Mouse (Mus musculus) spleen, postnatal 4 days (tissue): Measurements from ENCODE around the gene Slc19a3.
"Not testable (repeated sequence)": the region's sequence is repeated elsewhere in the genome, so short reads cannot be mapped to it uniquely, and the experiment has no call there.

Experiments
- DNase-seq, 2 experiments: peaks; one replicate each; pipeline ENCODE4 v3.0.0; 2022; ENCODE audit warnings: low spot score in 2 of 2

The Slc19a3 gene

DNA sequence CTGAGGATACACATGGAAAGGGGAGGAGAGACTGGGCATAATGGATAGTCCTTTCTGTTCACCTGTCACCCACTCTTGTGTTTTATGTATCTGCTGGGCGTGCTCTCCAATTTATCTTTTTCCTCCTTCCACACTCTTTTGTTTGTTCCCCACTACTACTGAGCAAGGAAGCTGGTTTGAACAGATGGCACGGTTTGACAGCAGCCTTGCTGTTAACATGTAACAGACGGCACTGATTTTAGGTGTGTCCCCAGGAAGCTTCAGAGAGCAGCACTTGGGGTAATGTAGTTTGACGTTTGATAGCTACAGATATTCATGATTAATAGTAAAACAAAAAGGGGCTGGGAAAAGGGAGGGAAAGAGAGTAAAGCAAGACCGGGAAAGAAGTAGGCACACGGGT, 30.8 kb downstream of the Slc19a3 start:
- DNase-seq, result no peak

DNA sequence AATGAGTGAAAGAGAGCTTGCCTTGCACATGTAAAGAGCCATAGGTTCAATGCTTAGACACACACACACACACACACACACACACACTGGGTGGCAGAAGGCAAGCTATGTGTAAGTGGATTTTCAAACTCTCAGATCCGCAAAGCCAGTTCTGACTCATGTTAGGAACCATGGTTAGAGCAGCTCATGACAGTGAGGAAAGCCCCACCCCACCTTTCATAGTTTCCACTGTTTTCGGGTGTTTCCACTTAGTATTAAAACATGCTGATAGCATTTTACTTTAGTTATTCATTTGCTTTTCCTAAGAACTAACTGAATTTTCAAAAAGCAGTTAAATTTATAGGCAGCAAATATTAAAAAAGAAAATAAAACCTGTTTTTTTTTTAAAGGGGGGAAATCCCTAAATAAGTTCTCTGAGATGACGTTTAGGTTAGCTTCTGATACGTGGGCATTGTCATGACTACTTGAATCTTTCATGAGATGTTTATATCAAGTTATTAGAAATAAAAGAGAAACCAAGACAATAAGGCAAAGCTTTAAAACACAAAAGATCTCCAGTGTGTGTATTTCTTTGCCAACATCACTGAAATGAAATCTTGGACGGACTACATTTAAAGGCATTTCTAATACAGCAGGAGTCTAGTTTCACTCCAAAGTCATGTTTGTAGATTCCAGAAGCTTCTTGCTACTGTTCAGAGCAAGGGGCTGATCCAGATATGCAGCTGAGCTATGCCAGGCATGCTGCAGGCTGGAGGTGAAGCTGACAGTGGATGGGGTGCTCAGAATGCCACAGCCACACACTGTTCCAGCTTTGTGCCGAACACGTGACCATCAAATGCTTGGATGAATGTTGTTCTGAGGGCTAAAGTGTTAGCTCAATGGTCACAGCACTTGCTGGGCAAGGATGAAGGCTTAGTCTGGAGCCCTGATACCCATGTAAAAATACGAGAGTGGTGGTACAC, 31.7 kb downstream of the Slc19a3 start:
- no peak for DNase-seq

DNA sequence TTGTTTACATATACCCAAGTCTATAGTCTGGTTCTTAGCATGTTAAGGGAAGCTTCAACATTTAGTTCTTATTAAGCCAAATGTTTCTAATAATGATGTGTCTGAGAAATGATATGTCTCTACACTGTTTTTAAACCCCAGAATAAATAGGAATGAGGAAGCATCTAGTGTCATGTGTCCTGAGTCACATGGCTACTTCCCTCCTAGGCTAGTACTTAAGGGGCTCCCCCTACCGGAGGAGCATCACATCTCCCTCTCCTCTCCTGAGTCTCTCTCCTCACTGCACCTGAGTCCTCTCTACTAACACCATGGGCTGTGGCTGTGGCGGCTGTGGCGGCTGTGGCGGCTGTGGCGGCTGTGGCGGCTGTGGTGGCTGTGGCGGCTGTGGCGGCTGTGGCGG, 37.9 kb downstream of the Slc19a3 start, which contains the start of gene Gm47959:
TSS of gene Gm47959 (plus strand) at position 243 of the 400 bp plus-strand sequence.
- not testable (repeated sequence) for DNase-seq

DNA sequence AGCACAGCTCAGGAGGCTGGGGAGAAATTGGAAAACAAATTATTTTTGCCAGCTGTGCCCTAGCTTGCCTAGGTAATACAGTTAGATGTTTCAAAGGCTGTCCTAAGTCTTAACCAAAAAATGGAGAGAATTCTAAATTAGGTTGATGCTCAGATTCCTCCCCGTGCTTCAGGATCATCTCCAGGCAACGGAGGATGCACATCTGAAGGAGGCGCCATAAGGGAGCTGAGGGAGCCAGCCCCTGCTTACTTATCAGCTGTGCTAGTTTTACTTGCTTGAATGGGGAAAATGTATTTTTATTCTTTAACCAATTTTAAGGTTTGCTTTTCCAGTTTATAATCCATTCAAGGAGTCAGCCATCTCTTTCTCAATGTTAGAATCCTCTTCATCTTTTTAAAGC, 44.3 kb downstream of the Slc19a3 start:
- no peak for DNase-seq

DNA sequence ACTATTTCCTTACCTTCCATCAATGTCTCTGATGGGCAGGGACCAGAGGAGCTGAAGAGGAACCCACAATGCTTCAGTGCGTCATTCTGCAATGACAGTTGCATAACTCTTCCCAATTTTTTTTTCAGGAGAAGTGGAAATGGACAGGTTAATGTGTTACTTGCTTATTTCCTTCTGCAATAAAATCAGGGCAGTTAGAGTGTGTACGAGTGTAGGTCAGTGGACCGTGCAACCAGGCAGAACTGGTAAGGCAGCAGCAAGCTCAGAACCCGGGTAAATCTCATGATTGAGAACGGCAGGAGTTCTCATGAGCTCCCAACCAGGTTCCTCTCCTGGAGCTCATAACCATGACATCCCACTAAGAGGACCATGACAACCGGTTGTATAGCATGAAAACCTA, 46.2 kb downstream of the Slc19a3 start:
- no peak for DNase-seq

DNA sequence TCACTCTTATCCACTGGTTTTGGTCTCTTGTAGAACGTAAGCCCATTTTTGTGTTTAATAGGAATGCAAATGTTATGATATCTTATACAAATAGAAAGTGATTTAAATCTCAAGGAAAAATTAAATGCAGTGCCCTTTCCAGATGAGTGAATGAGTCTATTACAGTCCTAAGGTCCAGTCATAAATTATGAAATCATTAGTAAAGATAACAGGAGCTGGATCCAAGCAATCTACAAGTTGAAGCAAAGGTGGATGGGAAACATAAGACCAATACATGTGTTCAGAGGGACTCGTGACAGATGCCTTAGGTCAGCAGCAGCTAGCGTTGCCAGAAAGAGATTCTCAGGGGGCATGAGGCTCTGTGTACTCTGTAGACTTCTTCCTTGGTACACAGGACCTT, 46.7 kb downstream of the Slc19a3 start:
- DNase-seq, result no peak

DNA sequence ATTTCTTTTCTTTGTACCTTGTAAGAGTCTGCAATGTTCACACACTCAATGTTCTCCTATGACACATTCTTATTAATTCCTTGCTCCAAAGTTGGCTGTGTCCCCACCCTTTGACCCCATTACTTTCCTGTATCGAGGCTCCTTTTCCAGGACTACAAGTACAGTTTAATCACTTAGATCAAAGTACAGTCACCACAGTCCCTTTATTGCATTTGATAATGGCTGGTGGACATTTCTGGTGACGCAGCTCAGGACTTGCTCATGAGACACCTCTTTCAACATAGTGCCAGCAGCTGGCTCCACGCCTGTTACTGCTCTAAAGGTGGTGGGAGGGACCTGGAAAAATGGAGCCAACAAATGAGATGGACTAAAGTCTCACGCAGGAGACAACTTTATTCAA, 47.2 kb downstream of the Slc19a3 start:
- no peak for DNase-seq

DNA sequence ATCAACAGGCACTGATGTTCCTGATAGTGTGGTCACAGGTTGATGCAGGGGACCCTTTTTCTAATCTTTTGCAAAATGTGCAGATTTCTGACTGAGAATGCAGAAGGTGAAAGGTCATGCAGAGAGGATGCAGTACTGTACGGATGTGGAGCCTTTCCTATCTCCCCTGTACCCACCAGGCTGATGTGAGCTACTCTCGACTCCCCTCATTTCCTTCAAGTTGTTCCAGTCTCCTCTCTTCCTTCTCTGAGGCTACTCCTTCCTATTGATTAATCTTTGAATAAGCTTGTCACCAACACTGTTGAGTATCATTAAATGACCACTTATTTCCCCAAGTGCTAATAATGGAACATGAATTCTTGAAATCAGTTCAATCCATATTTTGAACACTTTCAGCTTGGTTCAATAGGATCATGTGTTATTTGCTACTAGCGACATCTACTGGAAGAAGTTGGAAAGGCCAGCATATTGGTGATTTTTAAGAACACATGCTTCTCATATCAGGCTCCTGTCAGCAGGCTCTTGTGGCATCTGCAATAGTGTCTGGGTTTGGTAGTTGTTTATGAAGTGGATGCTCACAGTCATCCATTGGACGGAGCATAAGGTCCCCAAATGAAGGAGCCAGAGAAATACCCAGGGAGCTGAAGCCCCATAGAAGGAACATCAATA, 50.6 kb downstream of the Slc19a3 start:
- no peak for DNase-seq

DNA sequence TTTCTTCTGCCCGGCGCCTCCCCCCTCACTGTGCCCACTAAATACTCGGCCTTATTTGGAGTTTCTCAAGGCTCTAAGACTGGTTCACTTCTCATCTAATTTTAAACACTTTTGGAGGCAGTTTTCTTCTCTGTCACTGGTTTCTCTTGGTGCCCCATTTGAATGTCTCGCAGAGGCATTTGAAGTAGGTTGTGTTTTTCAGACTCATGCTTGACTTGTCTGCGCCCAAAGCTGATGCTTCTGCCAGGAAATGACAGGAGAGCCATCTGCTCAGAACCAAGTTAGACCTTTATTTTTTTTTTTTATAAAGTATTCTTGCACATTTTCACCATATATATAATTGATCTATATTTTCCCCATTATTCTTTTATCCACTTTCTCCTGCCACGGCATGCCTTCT, 51.5 kb downstream of the Slc19a3 start:
- DNase-seq, result no peak

DNA sequence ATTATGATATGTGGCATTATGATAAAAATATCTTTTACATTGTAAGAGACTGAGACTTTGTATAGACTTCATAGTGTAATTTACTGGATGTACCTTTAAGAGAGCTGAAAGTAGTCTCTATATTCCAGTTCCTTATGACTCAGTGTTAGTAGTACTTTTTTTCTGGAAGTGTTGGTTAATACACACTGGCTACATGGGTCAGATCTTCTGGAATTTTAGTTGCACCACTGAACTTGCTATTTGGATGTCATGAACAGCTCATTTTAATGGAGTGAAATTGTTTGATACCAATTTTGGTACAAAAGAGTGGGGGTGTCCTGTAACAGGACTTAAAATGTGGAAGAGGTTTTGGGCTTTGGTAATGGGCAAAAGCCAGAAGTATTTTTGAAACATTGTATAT, 60.4 kb downstream of the Slc19a3 start:
- DNase-seq, result no peak

DNA sequence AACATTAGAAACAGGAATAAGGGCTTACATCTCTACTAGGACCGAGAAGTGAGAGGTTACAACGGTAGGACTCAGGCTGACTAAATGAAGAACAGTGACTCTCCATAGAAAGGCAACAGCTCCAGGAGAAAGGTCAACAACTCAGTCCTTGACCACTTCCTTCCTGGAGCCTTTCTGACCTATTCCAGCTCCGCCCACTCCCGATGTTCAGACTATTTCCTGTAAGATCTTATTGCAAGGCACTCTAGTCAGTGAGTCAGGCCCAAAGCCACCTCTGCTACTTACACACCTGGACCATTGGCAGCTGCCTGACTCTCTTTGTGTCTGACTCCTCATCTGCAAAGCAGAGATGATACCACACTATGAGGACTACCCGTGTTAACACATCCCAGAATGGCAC, 62.5 kb downstream of the Slc19a3 start:
- no peak for DNase-seq

DNA sequence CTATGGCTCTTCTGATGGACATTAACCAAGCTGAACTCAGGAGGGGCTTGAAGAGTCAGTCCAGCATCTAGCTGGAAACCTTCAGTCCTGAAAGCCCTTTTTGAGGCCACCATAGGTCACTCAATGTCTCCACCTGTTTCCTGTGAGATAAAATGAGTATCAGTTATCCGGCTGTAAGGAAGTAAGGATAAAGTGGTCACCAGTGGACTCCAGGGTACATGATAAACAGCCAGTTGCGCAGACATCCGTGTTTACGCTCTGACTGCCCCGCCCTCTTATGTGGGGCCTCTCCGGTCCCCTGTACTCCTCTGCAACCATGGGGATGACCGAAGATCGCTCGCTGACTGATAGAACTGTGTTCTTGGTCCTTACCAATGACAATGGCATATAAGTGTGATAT, 63.9 kb downstream of the Slc19a3 start:
- no peak for DNase-seq

DNA sequence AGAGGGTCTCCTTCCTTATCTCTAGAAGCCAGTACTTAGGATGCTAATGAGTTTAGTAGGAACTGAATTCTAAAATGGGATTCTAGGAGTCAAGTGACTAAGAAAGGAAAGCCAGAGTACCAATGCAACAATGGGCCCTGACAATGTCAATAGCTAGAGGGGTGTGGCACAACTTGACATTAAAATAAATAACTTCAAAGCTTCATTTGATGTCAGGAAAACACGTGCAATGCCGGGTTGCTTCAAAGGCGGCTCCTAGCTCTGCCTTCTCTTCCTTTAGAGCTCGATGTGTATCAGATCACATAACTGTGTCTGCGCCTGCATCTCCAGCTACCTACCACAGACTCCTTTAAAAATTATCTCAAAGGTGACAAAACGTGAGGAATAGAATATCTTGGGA, 64.3 kb downstream of the Slc19a3 start:
- DNase-seq, result peak in 1 of 2 experiments; percentile 25

DNA sequence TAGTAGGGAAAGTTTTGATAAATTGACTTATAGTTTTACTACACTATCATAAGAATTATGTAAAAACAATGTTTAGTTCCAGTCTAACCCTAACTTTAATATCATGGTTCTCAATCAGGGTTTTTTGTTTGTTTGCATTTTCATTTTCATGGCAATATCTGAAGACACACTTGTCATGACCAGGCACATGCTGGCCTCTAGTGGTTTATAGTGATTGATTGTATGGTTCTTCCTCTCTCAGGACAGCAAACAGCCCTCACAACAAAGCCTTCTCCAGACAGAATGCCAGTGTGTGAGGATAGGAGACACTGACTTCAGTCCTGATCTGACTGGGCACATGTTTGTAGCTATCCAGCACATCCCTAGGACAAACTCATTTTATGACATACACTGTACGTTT, 65.0 kb downstream of the Slc19a3 start:
- no peak for DNase-seq

DNA sequence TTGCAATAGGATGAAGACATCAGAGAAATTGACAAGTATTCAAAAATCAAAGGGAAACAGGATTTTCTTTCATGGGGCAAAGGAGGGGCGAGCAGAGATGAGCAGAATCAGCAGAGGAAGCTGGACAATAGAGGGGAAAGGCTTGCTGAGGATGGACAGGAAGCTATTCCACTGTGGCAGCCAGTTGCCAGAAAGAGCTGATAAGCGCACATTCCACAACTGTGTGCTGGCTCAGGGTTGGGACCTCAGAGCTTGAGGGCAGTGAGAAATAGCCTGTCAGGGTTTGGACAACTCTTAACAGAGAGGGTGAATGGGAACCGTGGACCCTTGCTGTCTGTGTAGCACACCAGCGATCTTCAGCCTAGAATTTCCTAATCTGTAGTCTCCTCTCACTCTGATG, 66.2 kb downstream of the Slc19a3 start:
- DNase-seq, result no peak

DNA sequence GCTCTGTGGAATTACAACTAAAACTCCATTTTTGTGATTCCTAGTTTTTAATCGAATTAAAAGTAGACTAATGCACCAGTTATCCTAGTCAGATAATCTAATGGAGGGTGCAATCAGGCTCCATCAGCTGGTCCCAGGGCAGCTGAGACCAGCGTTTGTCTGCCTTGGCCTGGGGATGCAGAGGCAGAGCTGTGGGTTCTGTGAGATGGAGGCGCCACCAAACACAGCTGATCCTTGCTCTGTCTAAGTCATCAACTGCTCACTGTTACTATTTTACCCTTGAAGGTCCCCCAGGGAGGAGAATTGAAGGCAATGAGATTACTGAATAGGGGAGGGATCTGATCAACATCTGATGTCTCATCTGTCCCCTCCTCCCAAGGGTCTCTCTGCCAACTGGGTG, 71.8 kb downstream of the Slc19a3 start:
- DNase-seq, result no peak
